In genomic region chr6:54431761-54432160, GRCm38 (mm10) we compare ENCODE assay signal across 8 mouse cellular contexts. TPM values are rescaled to one million over a fixed set of nuclear protein-coding genes. Genes with fewer than 3 reads are reported as not detected.
A peak's percentile ranks its signal among the peaks of the same experiment; 100 is the strongest.
DNase-seq lines count a peak whose midpoint lies in the region; ATAC-seq and TF ChIP-seq lines count a peak whose summit lies in the region.
"Had no signal": no experiment of that assay in that cellular context is flagged by ENCODE, and none has a peak within 500 bp of the region (broad histone marks: within the 10 kb centered on the region; RNA-seq: fewer than 3 reads in every experiment).

No protein-coding gene starts in this region.

- peak overlapping the region; percentile 82 for H3K4me2 ChIP-seq in heart, embryonic 13.5 days
- no peak overlapping the region for H3K4me2 ChIP-seq in liver, postnatal 0 days (ENCODE audit: low read depth, low read length)

- H3K36me3 ChIP-seq in heart, embryonic 13.5 days = no peaks in the 10 kb centered on the region
- no peaks in the 10 kb centered on the region for H3K36me3 ChIP-seq in liver, postnatal 0 days (replicated peaks; ENCODE audit: insufficient read depth, low read length)

- intact Hi-C loops in left cerebral cortex, postnatal 10 days (cut with DNase I) = loop anchor here (5.0 kb wide), 2 partner anchors 34 to 41 kb away; no protein-coding TSS in a partner anchor

- peaks cover 28% of the 10 kb centered on the region for H3K27me3 ChIP-seq in heart, embryonic 13.5 days (replicated peaks)
- H3K27me3 ChIP-seq in liver, postnatal 0 days (ENCODE audit: insufficient read depth, low read length) = peaks cover 14% of the 10 kb centered on the region

- TF ChIP-seq CTCF in liver, postnatal 0 days (IDR thresholded peaks at IDR 0.05; ENCODE audit: low read depth) = no peak

- H3K4me1 ChIP-seq in heart, embryonic 13.5 days = peaks cover 66% of the 10 kb centered on the region
- H3K4me1 ChIP-seq in liver, postnatal 0 days (ENCODE audit: insufficient read depth) = peaks cover 4% of the 10 kb centered on the region

- peak; percentile 97 for DNase-seq in brain, adult 2 months (ENCODE audit: low read depth, low spot score)
- DNase-seq in cerebellum, adult 11 months = peak; percentile 53
- DNase-seq in left cerebral cortex, postnatal 10 days (ENCODE audit: extremely low spot score in 1 of 2, low spot score in 2 of 2) = peak; percentile 44 to 62
- no peak for DNase-seq in kidney, postnatal 10 days
- DNase-seq in urinary bladder, postnatal 4 days (ENCODE audit: low spot score in 2 of 2) = no peak
- DNase-seq in liver, postnatal 0 days = no peak

- no peak overlapping the region for H3K9ac ChIP-seq in heart, embryonic 13.5 days
- no peak overlapping the region for H3K9ac ChIP-seq in liver, postnatal 0 days (replicated peaks)

- ATAC-seq in heart, embryonic 13.5 days (ENCODE audit: extremely low read depth, insufficient number of reproducible peaks, low FRiP score, low TSS enrichment) = no peak
- ATAC-seq in liver, postnatal 0 days = no peak

- H3K27ac ChIP-seq in heart, embryonic 13.5 days (replicated peaks) = 0 out of 2 replicates have a peak overlapping the region, but pooled peaks have one; percentile 4
- H3K27ac ChIP-seq in liver, postnatal 0 days (ENCODE audit: low read depth) = no peak overlapping the region
- H3K27ac ChIP-seq: kidney, postnatal 0 days had no signal

- no peaks in the 10 kb centered on the region for H3K9me3 ChIP-seq in heart, embryonic 13.5 days
- H3K9me3 ChIP-seq in liver, postnatal 0 days (ENCODE audit: low read length) = no peaks in the 10 kb centered on the region

- no peak for TF ChIP-seq EP300 in liver, postnatal 0 days (IDR thresholded peaks at IDR 0.05; ENCODE audit: low read depth)

- 74% methylated on average over 10 of the region's 10 CpGs for WGBS in heart, embryonic 13.5 days
- WGBS in liver, postnatal 0 days (ENCODE audit: insufficient replicate concordance) = 81% methylated on average over 10 of the region's 10 CpGs

- H3K4me3 ChIP-seq in heart, embryonic 13.5 days = peak overlapping the region; percentile 66
- H3K4me3 ChIP-seq in liver, postnatal 0 days (ENCODE audit: low read depth, low read length) = no peak overlapping the region

RNA-seq across cellular contexts. Expression of gene Wipf3, which starts 2.4 kb away (rescaled TPM):
- polyA plus RNA-seq in heart, embryonic 13.5 days (2015; fragmentation: Nextera tagmentation; extraction: Ambion mirVana) = 4.4 and 4.5 TPM in 2 replicates
- total RNA-seq in left cerebral cortex, postnatal 10 days (2021) = 10 to 100 TPM; 23.2 to 33.3 TPM
- 0.31 and 0.34 TPM in 2 replicates for polyA plus RNA-seq in liver, postnatal 0 days (2015; fragmentation: Nextera tagmentation; extraction: Ambion mirVana)

Comparison
In these comparisons a context has a peak if more than half of its experiments do, and no peak if none do; other contexts are left out.
1. DNase-seq: peak in brain, adult 2 months (single experiment), cerebellum, adult 11 months (single experiment) and left cerebral cortex, postnatal 10 days (2 of 2); none in kidney, postnatal 10 days (single experiment), urinary bladder, postnatal 4 days (0 of 2) and liver, postnatal 0 days (single experiment).